Mouse (Mus musculus) midbrain, postnatal 0 days (tissue): ENCODE results near the gene Smarcd2. TPM values are rescaled to one million over a fixed set of nuclear protein-coding genes. Genes with fewer than 3 reads are reported as not detected.

Experiments used
- ATAC-seq: fragments of 200-750 bp; cut with Nextera tagmentation; 2 replicates; pipeline ENCODE4 v1.8.0; 2017; ENCODE audit warnings: moderate number of reproducible peaks, mild to moderate bottlenecking, moderate TSS enrichment, moderate library complexity; ENCODE audit not compliant: low FRiP score
- DNase-seq: peaks from one replicate; pipeline ENCODE4 v3.0.0-alpha.2; 2015; ENCODE audit warnings: low spot score
- H3K27ac ChIP-seq: fragments of 300-500 bp; sonication (generic); 2 replicates; pipeline ENCODE4 v1.5.1; 2014; ENCODE audit warnings: low read depth, mild to moderate bottlenecking, low read length, mixed read lengths
- H3K27me3 ChIP-seq: fragments of 300-500 bp; sonication (generic); 2 replicates; pipeline ENCODE4 v1.6.1; 2014; ENCODE audit warnings: low read length, control low read depth, mixed read lengths; ENCODE audit not compliant: insufficient read depth
- H3K36me3 ChIP-seq: fragments of 300-500 bp; sonication (generic); 2 replicates; pipeline ENCODE4 v1.6.1; 2014; ENCODE audit warnings: low read length, control low read depth, mixed read lengths; ENCODE audit not compliant: insufficient read depth
- H3K4me1 ChIP-seq: fragments of 300-500 bp; sonication (generic); 2 replicates; pipeline ENCODE4 v1.6.1; 2014; ENCODE audit warnings: mild to moderate bottlenecking, control low read depth, antibody characterized with exemption, low read length, mixed read lengths; ENCODE audit not compliant: insufficient read depth
- H3K4me2 ChIP-seq: fragments of 300-500 bp; sonication (generic); 2 replicates; pipeline ENCODE4 v1.6.1; 2014; ENCODE audit warnings: low read depth, mild to moderate bottlenecking, low read length, mixed read lengths; ENCODE audit not compliant: poor library complexity, severe bottlenecking
- H3K4me3 ChIP-seq: fragments of 300-500 bp; sonication (generic); 2 replicates; pipeline ENCODE4 v1.5.1; 2014; ENCODE audit warnings: low read depth, mild to moderate bottlenecking, low read length, moderate library complexity
- H3K9ac ChIP-seq: fragments of 300-500 bp; sonication (generic); replicated peaks from 2 replicates; pipeline ENCODE4 v1.6.1; 2014; ENCODE audit warnings: mild to moderate bottlenecking, low read length, moderate library complexity, mixed read lengths; ENCODE audit not compliant: poor library complexity, severe bottlenecking
- H3K9me3 ChIP-seq: fragments of 300-500 bp; sonication (generic); 2 replicates; pipeline ENCODE4 v1.6.1; 2016; ENCODE audit warnings: low read length, control low read depth
- CTCF ChIP-seq: IDR thresholded peaks from 2 replicates; pipeline ENCODE4 v1.5.1; 2016; ENCODE audit warnings: antibody characterized with exemption, mild to moderate bottlenecking
- WGBS: fragments of 180-500 bp; shearing (Covaris S2); extraction: QIAGEN DNeasy Blood & Tissue Kit; methylation state at CpG from one replicate; pipeline ENCODE4 v1.1.7; 2014; 5-methylcytosine and 5-hydroxymethylcytosine counted together
- polyA plus RNA-seq: library from polyadenylated mRNA; unstranded; fragments of >200 nt; fragmentation: Nextera tagmentation; extraction: Ambion mirVana; gene quantifications from 2 replicates; pipeline ENCODE4 v1.2.1, GENCODE M21; 2015
- total RNA-seq: library from RNA; depleted of rRNA; stranded (reverse); fragments of >200 nt; gene quantifications from 2 replicates; pipeline ENCODE4 v1.2.3, GENCODE M21; 2014

The Smarcd2 gene
- total and polyA plus RNA-seq, 2 experiments from 2014 or later, result 6.8 to 27.5 TPM

- no peak overlapping the region for H3K4me3 ChIP-seq
- DNase-seq (no peak), ATAC-seq (no peak)
- H3K9ac ChIP-seq, result no peak overlapping the region
- peaks cover 12% of the 10 kb centered on the region for H3K4me1 ChIP-seq
- no peak overlapping the region for H3K27ac ChIP-seq
- no peaks in the 10 kb centered on the region for H3K27me3 ChIP-seq
- H3K36me3 ChIP-seq, result no peaks in the 10 kb centered on the region
- H3K4me2 ChIP-seq, result no peak overlapping the region
- WGBS, result 87% methylated on average over 7 of the region's 7 CpGs
- no peaks in the 10 kb centered on the region for H3K9me3 ChIP-seq
- TF ChIP-seq CTCF, result no peak
Measured at GRCm38 (mm10) chr11:106274971-106275411, 2.2 kb upstream of the Smarcd2 start.

GRCm38 (mm10) chr11:106274374-106274773 lies 1.6 kb upstream of the Smarcd2 start:
- no peak for ATAC-seq
- no peak for TF ChIP-seq CTCF
- Histone ChIP-seq H3K9ac (no peak overlapping the region), H3K4me1 (peaks cover 12% of the 10 kb centered on the region), H3K4me3 (no peak overlapping the region), H3K4me2 (no peak overlapping the region), H3K27ac (no peak overlapping the region), H3K27me3 (no peaks in the 10 kb centered on the region), H3K9me3 (no peaks in the 10 kb centered on the region), H3K36me3 (no peaks in the 10 kb centered on the region)
- DNase-seq, result no peak
- 88% methylated on average over 1 of the region's 1 CpGs for whole genome bisulfite sequencing

GRCm38 (mm10) chr11:106273811-106274210 lies 1.0 kb upstream of the Smarcd2 start:
- Histone ChIP-seq H3K9me3 (no peaks in the 10 kb centered on the region), H3K27ac (no peak overlapping the region), H3K36me3 (no peaks in the 10 kb centered on the region), H3K27me3 (no peaks in the 10 kb centered on the region), H3K4me1 (peaks cover 15% of the 10 kb centered on the region), H3K9ac (no peak overlapping the region), H3K4me2 (peak overlapping the region; percentile 87; the same call in 1 of the 2 replicates), H3K4me3 (no peak overlapping the region)
- TF ChIP-seq CTCF, result no peak
- no peak for DNase-seq
- no peak for ATAC-seq
- WGBS, result over 99% methylated on average over 6 of the region's 6 CpGs

GRCm38 (mm10) chr11:106273311-106273684 lies 526 bp upstream of the Smarcd2 start:
- DNase-seq (no peak), ATAC-seq (0 out of 2 replicates have a peak, but pooled peaks have one; percentile 11)
- WGBS, result 16% methylated on average over 16 of the region's 16 CpGs
- TF ChIP-seq CTCF, result no peak
- no peaks in the 10 kb centered on the region for H3K36me3 ChIP-seq
- peak overlapping the region; percentile 92 for H3K9ac ChIP-seq
- H3K4me1 ChIP-seq, result peaks cover 15% of the 10 kb centered on the region
- peak overlapping the region; percentile 94 for H3K4me3 ChIP-seq
- peak overlapping the region; percentile 87 for H3K4me2 ChIP-seq
- H3K9me3 ChIP-seq, result no peaks in the 10 kb centered on the region
- no peaks in the 10 kb centered on the region for H3K27me3 ChIP-seq
- H3K27ac ChIP-seq, result peak overlapping the region; percentile 72

- no peak for TF ChIP-seq CTCF
- WGBS, result under 1% methylated on average over 41 of the region's 41 CpGs
- H3K4me3 ChIP-seq, result peak overlapping the region; percentile 94
- peak overlapping the region; percentile 92 for H3K9ac ChIP-seq
- H3K27ac ChIP-seq, result peak overlapping the region; percentile 79
- ATAC-seq (peak; percentile 22; the same call in 1 of the 2 replicates), DNase-seq (peak; percentile 21)
- H3K4me2 ChIP-seq, result peak overlapping the region; percentile 87
- H3K27me3 ChIP-seq, result no peaks in the 10 kb centered on the region
- H3K4me1 ChIP-seq, result peaks cover 15% of the 10 kb centered on the region
- H3K36me3 ChIP-seq, result peaks cover under 1% of the 10 kb centered on the region
- no peaks in the 10 kb centered on the region for H3K9me3 ChIP-seq
Measured at GRCm38 (mm10) chr11:106271794-106272643, 753 bp downstream of the Smarcd2 start.

- Histone ChIP-seq H3K36me3 (peaks cover 8% of the 10 kb centered on the region), H3K4me3 (peak overlapping the region; percentile 94), H3K9ac (peak overlapping the region; percentile 92; the same call in 1 of the 2 replicates), H3K4me2 (peak overlapping the region; percentile 87), H3K27ac (no peak overlapping the region), H3K27me3 (no peaks in the 10 kb centered on the region), H3K9me3 (no peaks in the 10 kb centered on the region), H3K4me1 (peaks cover 15% of the 10 kb centered on the region)
- no peak; the same call in 1 of the 2 replicates for TF ChIP-seq CTCF
- ATAC-seq, result no peak
- 43% methylated on average over 5 of the region's 5 CpGs for WGBS
- no peak for DNase-seq
Measured at GRCm38 (mm10) chr11:106271131-106271793, 1.5 kb downstream of the Smarcd2 start.
